Mouse (Mus musculus) testis, postnatal 10 days (tissue): ENCODE measurements around the gene Slc10a7.
"Not testable (repeated sequence)": the region's sequence is repeated elsewhere in the genome, so short reads cannot be mapped to it uniquely, and the experiment has no call there.

Experiments
- DNase-seq: peaks from one replicate; pipeline ENCODE4 v3.0.0; 2021; ENCODE audit warnings: low spot score

The Slc10a7 gene

GRCm38 (mm10) chr8:78668206-78668605, 159.1 kb downstream of the Slc10a7 start:
- DNase-seq: no peak

GRCm38 (mm10) chr8:78670241-78670640, 161.1 kb downstream of the Slc10a7 start:
- DNase-seq: no peak

- no peak for DNase-seq
Measured at GRCm38 (mm10) chr8:78678541-78679219, 169.5 kb downstream of the Slc10a7 start.

- no peak for DNase-seq
Measured at GRCm38 (mm10) chr8:78690795-78691194, 181.6 kb downstream of the Slc10a7 start.

GRCm38 (mm10) chr8:78698331-78698741, 189.2 kb downstream of the Slc10a7 start:
- no peak for DNase-seq

- no peak for DNase-seq
Measured at GRCm38 (mm10) chr8:78703068-78703820, 194.1 kb downstream of the Slc10a7 start.

GRCm38 (mm10) chr8:78705980-78706379, 196.8 kb downstream of the Slc10a7 start:
- DNase-seq: no peak

GRCm38 (mm10) chr8:78709948-78710644, 200.9 kb downstream of the Slc10a7 start:
- no peak for DNase-seq

- DNase-seq: no peak
Measured at GRCm38 (mm10) chr8:78710961-78711360, 201.8 kb downstream of the Slc10a7 start.

- DNase-seq: no peak
Measured at GRCm38 (mm10) chr8:78714880-78715279, 205.7 kb downstream of the Slc10a7 start.

GRCm38 (mm10) chr8:78716546-78716945, 207.4 kb downstream of the Slc10a7 start:
- DNase-seq: no peak

GRCm38 (mm10) chr8:78717191-78717590, 208.0 kb downstream of the Slc10a7 start:
- DNase-seq: not testable (repeated sequence)

- DNase-seq: no peak
Measured at GRCm38 (mm10) chr8:78719279-78720040, 210.3 kb downstream of the Slc10a7 start.

- no peak for DNase-seq
Measured at GRCm38 (mm10) chr8:78720041-78720414, 210.9 kb downstream of the Slc10a7 start.

GRCm38 (mm10) chr8:78721576-78721975, 212.4 kb downstream of the Slc10a7 start:
- DNase-seq: no peak

GRCm38 (mm10) chr8:78722201-78722600, 213.1 kb downstream of the Slc10a7 start:
- no peak for DNase-seq

- no peak for DNase-seq
Measured at GRCm38 (mm10) chr8:78724832-78725231, 215.7 kb downstream of the Slc10a7 start.

- DNase-seq: no peak
Measured at GRCm38 (mm10) chr8:78728240-78728639, 219.1 kb downstream of the Slc10a7 start.

- no peak for DNase-seq
Measured at GRCm38 (mm10) chr8:78732410-78732809, 223.3 kb downstream of the Slc10a7 start.

GRCm38 (mm10) chr8:78732995-78733512, 223.9 kb downstream of the Slc10a7 start:
- DNase-seq: no peak

- no peak for DNase-seq
Measured at GRCm38 (mm10) chr8:78734721-78735517, 225.8 kb downstream of the Slc10a7 start.
